Mouse (Mus musculus): Measurements from ENCODE around the gene Rnf144a.

Gene Rnf144a

DNA sequence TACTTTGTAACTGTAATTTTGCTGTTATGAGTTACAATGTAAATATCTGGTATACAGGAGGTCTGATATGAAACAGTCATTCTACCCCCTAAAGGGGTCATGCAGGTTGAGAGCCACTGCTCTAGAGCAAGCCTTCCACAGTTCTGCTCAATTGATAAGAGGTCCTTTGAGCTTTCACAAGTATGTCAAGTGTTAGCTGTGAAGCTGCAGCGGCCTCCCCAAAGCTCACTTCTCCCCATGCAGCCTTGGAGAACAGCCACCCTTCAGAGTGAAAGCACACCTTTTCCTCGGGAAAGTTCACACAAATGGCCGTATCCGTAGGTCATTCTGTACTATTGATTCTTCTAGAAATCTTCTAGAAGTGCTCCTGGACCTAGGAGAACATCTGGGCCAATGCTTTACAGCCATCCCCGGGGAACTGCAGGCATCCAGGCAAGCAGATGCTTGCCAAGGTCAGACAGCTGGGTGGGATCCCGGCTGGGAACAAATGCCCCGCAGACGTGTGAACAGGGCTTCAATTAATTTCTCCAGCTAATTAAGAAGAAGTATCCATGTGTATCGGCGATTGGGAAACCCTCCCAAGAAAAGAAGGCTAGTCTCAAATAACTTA is 3.1 kb downstream of the Rnf144a start:
- in situ Hi-C loops (cut with MseI, MboI): loop anchor here in 1 of 2 experiments (10.0 kb wide), 1 partner anchor 97 kb away; no protein-coding TSS in a partner anchor

DNA sequence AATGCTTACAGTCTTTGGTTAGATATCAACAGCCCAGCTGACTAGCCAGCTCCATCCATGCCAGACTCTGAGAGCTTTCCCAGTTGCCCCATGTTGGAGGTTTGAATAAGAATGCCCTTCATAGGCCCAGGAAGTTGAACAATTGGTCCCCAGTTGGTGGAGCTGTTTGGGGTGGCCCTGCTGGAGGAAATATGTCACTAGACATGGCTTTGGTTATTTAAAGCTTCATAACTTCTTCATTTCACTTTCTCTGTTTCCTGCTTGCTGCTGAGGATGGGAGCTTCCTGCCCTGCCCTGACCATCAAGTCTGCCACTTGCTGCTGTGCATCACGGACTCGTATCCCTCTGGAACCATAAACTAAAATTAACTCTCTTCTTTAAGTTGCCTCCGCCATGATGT is 4.6 kb downstream of the Rnf144a start:
- in situ Hi-C loops (cut with MseI, MboI): loop anchor here in 1 of 2 experiments (10.0 kb wide), 1 partner anchor 96 kb away; no protein-coding TSS in a partner anchor

DNA sequence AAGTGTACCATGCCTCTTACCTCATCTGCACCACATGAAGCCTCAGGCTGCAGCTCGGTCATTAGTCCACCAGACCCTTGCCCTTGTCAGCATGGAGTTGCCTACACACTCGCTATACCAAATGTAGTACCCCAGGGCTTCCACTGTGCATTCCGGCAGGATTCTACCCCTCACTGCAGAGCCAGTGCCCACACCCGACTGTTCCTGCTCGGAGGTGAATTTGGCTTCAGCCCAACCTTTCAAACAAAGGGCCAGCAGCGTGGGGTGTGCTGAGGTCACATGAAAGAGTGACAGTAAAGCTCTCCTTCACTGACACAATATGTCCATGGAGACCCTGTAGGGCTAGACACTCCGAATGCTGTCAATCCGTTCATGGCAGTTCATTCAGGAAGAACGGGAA is 6.3 kb downstream of the Rnf144a start:
- in situ Hi-C loops (cut with MseI, MboI): no loop called here

DNA sequence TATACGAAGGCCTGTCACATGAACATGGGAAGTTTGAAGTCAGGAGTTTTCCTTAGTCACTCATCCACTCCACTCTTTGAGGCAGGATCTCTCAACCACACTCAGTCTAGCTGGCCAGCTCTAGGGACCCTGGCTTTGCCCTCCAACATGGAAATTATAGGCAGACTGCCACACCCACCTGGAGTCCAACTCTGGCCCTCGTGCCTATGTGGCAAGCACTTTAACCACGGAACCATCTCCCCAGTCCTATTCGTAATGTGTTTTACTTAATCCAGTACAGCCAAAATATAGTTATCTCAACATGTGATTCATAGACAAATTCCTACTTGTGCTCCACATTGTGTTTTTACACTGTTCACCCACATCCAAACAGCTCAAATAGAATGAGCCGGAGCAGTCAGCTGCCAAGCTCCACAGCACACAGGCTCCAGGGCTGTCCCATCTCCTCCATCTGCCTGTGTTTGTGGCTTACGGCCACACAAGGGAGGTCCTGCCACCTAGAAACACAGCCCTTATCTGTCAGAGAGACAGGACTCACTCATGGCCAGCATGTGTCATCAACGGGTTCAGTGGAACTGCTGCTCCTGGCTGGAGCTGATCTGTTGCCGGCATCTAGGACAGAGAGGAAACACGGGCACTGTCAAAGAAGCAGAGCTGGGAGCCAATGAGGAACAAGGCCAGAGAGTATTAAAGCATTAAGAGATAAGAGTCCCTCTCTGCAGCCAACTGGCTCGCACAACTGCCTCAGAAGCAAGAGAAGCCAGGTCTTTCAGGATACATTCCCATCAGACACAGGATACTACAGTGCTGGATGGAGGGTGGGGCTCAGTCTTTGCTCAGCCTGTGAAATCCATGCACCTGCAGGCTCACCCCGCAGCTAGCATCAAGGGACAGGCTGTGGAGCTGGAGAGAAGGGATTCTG is 10.0 kb downstream of the Rnf144a start:
- in situ Hi-C loops (cut with MseI, MboI): no loop called here

DNA sequence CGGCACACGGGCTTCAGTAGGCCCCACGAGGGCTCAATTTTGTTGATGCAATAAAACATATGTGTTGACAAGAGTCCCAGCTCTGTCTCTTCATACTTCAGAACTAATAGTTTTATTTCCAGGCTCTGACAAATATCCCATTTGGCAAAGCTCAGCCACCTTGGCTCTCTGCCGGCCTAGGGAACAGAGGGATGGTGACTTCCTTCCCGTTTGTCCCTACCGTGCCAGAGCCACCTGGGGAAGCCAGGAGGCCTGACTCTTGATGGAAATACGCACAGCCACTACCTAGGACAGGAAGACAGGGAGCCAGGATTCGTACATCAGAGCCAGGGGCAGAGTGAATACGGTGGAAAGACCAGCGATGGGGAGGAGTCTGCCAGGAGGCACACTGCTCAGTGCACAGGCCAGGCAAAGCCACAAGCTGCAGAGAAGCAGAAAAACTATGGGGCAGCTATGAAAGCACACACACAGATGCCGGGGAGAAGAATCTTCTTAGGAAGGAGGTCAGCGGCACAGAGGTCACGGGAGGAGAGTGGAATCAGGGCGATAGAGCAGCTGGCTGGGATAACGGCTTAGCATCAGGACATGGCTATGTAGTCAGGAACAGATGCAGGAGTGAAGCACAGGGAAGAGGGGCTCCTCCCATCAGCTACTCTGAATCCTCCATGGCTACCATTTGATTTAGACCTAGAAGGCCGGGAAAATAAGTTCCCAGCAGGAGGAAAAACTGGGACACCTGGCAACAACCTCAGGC is 11.5 kb downstream of the Rnf144a start:
- in situ Hi-C loops (cut with MseI, MboI): no loop called here

DNA sequence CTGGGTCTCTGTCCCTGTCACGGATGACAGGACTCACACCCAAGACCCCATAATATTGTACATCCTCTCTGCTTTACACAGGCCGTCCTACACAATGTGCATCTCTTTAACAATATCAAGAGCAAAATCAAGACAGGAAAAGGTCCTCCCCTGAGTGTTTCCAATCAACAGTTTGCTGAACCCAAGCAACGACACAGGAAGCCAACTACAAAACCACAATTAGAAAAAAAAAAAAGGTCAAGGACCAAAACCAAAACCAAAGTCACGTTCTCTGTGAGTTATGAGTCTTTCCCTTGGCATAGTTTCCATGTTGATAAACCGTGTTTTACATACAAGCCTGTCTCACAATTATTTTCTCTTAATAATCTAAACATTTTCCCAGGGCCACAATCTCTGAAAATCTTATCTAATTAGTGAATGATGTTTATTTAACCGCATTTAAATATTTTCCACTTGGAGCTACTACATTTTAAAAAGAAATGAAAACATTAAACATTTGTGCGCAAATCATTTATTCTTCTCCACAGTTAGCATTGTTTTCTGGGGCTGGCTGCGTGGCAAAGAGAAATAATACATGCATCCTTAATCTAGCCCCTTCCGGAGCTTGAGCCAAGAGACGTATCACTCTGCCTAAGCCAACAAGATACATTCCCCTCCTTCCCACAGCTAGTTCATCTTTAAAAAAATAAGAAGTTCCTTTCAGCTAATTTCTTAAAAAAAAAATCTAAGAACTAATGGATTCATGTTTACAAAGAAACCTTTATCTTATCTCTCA is 13.2 kb downstream of the Rnf144a start:
- in situ Hi-C loops (cut with MseI, MboI): no loop called here

DNA sequence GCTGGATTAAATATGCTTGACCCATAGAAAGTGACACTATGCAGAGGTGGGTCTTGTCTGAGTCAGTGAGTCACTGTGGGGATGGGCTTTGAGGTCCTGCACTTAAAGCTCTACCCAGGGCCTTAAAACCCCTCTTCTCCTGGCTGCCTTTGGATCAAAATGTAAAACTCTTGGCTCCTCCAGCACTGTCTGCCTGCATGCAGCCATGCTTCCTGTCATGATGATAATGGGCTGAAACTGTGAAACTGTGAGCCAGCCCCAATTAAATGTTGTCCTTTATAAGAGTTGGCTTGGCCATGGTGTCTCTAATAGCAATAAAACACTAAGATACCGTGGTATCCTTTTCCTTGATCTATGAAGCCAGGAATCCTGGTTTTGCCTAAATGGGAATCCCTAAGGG is 13.8 kb downstream of the Rnf144a start:
- in situ Hi-C loops (cut with MseI, MboI): no loop called here

DNA sequence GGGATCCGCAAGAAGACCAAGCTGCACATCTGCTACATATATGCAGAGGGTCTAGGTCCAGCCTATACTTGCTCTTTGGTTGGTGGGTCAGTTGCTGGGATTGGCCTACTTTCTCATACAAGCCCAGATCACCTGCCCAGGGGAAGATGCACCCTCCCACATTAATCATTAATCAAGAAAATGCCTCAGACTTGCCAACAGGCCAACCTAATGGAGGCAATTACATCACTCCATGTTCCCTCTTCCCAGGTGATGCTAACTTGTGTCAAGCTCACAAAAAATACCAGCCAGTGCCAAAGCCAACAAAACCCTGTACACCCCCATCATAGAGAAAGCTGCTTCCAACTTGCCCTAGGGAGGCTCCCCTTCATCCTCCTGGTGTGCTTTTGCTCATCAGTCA is 14.3 kb downstream of the Rnf144a start:
- in situ Hi-C loops (cut with MseI, MboI): no loop called here

DNA sequence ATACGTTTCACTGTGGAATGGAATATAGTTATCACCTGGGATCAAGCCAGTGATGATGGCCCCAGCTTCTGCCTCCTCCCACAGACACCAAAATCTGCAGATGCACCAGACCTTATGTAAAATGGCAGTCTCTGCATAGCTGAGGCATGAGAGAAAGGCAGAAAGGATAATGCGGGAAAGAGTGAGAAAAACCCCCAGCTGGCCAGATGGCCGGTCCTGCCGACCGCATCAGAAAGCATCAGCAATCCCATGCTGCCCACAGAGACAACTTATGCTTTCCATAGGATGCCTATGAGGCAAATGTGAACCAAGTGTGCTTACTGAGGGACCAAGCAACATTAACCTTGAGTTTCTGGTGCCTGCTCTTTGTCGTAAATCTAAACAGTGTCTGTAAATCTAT is 15.7 kb downstream of the Rnf144a start:
- in situ Hi-C loops (cut with MseI, MboI): no loop called here

DNA sequence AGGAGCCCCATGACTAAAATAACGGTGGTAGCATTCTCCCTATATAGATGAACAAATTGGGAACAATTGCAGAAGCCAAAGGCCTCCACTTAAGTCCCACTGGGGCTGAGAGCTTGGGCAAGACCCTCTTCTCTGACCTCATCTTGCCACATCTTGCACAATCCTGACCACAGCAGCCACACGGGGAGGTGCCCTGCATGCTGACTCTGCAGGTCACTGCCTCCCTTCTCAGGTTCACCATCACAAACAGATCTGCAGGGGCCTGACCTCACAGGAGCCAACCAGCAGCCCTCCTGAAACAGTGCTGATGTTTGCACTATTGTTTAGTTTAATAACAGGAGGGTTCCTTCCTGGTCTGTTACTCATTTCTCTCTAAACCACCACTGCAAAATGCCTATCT is 16.5 kb downstream of the Rnf144a start:
- in situ Hi-C loops (cut with MseI, MboI): no loop called here

DNA sequence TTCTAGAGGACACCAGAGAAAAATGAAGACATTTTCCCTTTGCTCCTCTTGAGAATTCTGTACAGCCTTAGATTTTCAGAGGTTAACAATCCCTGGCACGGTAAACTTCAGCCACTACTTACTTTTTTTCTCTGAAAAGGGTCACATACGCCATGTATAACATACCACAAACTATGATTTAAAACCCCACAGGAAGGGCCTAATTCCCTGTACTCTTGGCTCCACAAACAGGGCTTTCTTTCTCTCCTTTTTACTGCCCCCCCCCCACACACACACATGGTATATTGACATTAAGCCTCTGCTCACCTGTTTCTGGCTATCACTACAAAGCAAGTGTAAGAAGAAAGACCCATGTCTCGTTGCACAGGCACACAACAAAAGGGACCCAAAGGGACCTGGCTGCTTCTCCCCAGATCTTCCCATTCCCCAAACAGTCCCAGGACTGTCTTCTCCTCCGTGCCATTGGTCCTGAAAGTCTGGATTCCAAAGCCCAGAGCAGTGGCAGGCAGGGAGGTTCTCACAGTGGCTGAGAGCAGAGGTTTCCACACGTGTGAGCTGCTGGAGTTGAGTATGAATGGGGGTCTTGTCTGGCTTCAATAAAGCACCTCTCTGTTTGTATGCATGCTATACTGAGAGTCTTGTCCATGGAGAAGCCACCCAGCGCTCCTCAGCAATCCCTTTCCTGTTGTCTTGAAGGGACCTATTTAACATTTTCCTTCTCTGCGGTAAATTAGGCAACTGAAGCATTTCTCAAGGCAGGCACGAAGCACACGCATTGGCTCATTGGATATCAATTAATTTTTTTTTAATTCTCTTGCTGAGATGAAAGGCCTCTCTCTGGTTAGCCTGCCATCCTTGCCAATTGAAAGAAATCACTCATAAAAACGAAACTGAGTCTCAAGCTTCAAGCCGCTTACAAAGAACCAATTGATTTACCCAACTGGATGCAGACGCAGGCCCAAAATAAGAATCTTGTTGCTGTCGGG is 20.3 kb downstream of the Rnf144a start:
- in situ Hi-C loops (cut with MseI, MboI): no loop called here

DNA sequence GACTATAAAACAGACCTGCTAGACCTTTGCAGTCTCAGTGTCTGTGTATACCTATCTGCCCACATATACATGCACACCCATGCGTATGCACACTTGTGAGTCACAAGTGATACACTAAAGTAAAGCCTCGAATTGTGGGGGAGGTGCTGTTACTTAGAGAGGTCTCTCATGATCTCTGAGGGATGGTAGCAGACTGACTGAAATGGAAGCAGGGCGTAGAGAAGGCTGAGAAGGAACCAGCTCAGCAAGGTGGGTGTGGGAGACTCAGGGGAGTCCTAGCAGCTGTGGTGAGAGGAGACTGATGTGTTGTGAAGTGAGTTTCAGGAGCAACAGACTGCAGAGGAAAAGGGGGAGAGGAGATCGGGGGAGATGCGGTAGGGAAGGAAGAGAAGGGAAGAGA is 21.8 kb downstream of the Rnf144a start:
- in situ Hi-C loops (cut with MseI, MboI): no loop called here

DNA sequence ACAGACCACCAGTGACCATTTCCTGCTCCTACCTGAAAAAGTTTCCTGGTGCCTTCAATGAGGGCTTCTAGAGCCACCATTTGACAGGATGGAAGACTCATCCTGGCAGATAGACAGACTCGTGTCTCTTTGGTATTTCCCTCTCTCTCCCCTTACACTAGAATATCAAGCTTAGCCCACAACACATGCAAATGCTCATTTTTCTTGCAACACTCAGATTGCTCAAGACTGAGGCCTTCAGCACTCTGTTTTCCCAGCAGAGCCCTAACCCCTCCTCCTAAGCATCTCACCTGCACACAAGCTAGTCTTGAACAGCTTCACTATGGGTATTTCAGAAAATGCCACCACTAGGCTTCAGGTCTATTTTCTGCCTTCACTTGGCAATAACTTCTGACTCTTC is 23.9 kb downstream of the Rnf144a start:
- in situ Hi-C loops (cut with MseI, MboI): no loop called here

DNA sequence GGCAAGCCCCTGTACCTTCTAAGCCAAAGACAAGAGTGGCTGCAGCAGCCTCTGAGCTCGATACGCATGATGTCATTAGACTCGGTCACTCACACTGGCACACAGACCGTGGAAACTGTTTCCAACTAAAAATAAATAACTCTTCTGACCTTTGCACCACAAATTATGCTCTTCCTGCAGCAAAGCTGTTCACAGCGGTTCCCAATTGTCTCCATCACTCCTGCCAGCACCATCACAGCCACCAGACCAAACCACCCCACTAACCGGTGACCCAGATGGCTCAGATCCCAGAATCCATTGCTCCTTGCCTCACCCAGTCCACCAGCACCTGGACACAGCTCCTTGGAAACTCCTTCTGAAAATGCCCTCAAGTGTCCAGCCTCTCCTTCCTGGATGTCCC is 27.5 kb downstream of the Rnf144a start:
- in situ Hi-C loops (cut with MseI, MboI): no loop called here

DNA sequence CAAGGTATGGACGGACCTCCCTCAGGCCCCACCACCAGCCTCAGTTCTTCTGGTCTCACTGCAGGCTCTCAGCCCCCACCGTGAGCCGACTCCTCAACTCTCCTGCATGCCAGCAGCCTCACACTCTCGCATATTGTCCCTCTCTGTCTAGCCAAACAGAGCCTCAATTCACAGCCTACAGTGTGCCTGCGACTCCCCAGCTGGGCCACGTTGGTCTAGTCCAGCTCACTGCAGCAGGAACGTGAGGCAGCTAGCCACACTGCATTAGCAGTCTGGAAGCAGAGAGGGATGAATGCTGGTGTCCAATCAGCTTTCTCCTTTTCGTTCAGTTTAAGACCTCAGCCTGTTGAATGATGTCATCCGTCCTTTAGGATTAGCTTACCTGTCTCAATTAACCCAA is 28.1 kb downstream of the Rnf144a start:
- in situ Hi-C loops (cut with MseI, MboI): no loop called here

DNA sequence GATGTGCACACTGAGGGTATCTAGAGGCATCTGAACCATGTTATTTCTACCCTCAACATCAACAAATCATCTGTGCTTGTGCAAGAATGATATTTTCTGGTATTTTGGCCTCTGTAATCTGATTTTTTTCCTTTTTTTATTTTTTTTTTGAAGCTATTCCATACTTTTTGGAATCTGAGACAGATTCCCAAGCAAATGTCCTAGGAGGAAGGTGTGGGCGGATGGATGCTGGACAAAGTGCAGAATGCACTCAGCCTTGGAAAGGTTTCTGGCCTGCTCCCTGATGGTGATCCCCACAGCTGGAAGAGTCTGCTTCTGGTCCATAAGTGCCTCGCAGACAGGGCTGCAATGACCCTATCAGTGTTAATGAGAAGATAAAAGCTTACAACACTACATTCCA is 28.9 kb downstream of the Rnf144a start:
- in situ Hi-C loops (cut with MseI, MboI): no loop called here

DNA sequence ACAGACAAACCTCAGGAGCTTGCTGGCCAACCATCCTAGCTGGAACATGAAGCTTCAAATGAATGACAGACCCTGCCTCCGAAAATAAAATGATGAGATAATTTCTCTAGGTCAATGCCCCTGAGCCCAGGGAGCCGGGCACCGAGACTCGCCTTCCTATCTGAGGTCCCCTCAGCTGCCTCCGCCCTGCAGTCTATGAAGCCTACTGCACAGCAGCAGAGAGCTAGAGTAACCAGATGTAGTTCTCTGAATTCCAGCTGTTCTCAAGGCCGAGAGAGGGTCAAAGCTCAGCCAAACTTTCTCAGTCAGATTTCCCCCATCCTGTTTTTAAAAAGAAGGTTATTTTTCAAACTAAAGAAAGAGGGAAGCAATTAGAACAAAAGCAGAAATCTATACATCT is 29.3 kb downstream of the Rnf144a start:
- in situ Hi-C loops (cut with MseI, MboI): no loop called here

DNA sequence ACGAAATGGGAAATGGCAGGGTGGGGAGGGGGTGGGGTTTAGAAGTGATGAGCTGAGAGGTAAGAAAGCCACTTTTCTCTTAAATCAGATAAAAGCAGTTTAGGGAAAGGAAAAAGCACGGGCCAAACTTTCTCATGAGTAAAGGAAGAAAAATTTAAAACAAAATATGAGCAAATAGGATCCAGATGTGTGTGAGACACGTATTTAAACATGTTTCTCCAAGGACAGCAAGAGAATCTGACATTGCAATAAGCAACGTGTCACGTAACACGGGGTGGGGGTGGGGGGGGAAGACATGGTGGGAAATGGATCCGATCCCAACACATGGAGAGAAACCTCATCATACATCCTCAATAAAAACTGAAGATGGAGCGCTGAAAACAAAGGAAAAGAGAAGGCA is 33.3 kb downstream of the Rnf144a start:
- in situ Hi-C loops (cut with MseI, MboI): no loop called here

DNA sequence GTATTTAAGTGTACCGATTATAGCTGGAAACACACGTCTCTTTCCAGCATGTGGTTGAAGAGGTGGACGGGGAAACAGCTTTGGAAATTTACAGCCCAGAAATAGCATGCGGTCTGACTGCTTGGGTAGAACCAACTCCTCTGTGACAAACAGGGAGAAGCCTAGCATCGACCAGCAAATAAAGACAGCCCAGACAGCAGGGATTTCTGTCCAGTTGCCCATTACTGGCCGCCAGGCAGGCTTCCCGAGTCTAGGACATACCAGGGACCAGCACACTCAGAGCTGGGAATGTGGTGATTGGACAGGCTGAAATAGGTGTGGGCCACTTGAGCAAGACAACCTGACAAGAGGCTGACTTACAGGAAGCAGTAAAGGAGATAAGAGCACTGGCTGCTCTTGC is 35.3 kb downstream of the Rnf144a start:
- in situ Hi-C loops (cut with MseI, MboI): no loop called here

DNA sequence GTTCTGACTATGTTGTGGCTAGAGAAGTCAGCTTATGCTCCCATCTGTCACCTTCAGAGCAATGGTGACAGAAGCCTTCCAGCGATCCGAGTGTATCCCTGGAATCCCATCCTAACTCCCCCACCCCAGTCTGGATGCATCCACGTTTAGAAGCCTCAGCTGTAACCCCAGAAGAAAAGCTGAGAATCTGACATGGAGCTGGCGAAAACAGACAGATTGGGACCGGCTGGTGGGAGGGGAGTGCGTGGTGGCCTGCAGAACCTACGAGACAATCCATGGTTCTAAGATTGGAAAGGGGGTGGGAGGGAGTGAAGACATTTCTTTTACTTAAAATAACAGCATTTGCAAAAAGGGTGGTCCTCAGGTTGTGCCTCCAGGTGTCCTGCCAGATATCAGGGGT is 37.4 kb downstream of the Rnf144a start:
- in situ Hi-C loops (cut with MseI, MboI): no loop called here
